Mouse (Mus musculus) limb, embryonic 11.5 days (tissue): ENCODE data around the gene Lrrc39. TPM values are rescaled to one million over a fixed set of nuclear protein-coding genes. Genes with fewer than 3 reads are reported as not detected.

Experiments
- ATAC-seq: fragments of 200-750 bp; cut with Nextera tagmentation; 2 replicates; pipeline ENCODE4 v1.8.0; 2017; ENCODE audit warnings: low read depth; ENCODE audit not compliant: insufficient number of reproducible peaks, low FRiP score, low TSS enrichment
- DNase-seq: peaks from one replicate; pipeline ENCODE4 v3.0.0-alpha.2; 2015; ENCODE audit warnings: low spot score
- H3K27ac ChIP-seq: fragments of 300-500 bp; sonication (generic); replicated peaks from 2 replicates; pipeline ENCODE4 v1.5.1; 2014; ENCODE audit warnings: low read depth, mild to moderate bottlenecking, low read length
- H3K27me3 ChIP-seq: fragments of 300-500 bp; sonication (generic); 2 replicates; pipeline ENCODE4 v1.6.1; 2014; ENCODE audit warnings: mild to moderate bottlenecking, low read length, mixed read lengths; ENCODE audit not compliant: control insufficient read depth, insufficient read depth
- H3K36me3 ChIP-seq: fragments of 300-500 bp; sonication (generic); 2 replicates; pipeline ENCODE4 v1.6.1; 2014; ENCODE audit warnings: mild to moderate bottlenecking, low read length, moderate library complexity, mixed read lengths; ENCODE audit not compliant: control insufficient read depth, insufficient read depth
- H3K4me1 ChIP-seq: fragments of 300-500 bp; sonication (generic); 2 replicates; pipeline ENCODE4 v1.6.1; 2014; ENCODE audit warnings: low read length, mixed read lengths; ENCODE audit not compliant: control insufficient read depth, insufficient read depth
- H3K4me2 ChIP-seq: fragments of 300-500 bp; sonication (generic); 2 replicates; pipeline ENCODE4 v1.6.1; 2014; ENCODE audit warnings: low read depth, mild to moderate bottlenecking, moderate library complexity; ENCODE audit not compliant: severe bottlenecking
- H3K4me3 ChIP-seq: fragments of 300-500 bp; sonication (generic); 2 replicates; pipeline ENCODE4 v1.5.1; 2014; ENCODE audit warnings: low read depth, low read length
- H3K9ac ChIP-seq: fragments of 300-500 bp; sonication (generic); 2 replicates; pipeline ENCODE4 v1.6.1; 2014; ENCODE audit warnings: mild to moderate bottlenecking, low read length
- H3K9me3 ChIP-seq: fragments of 300-500 bp; sonication (generic); 2 replicates; pipeline ENCODE4 v1.6.1; 2016; ENCODE audit warnings: low read length; ENCODE audit not compliant: control insufficient read depth
- WGBS: fragments of 180-500 bp; shearing (Covaris S2); extraction: QIAGEN DNeasy Blood & Tissue Kit; methylation state at CpG from one replicate; pipeline ENCODE4 v1.1.7; 2014; 5-methylcytosine and 5-hydroxymethylcytosine counted together
- polyA plus RNA-seq: library from polyadenylated mRNA; unstranded; fragments of >200 nt; fragmentation: Nextera tagmentation; extraction: Ambion mirVana; gene quantifications from 2 replicates; pipeline ENCODE4 v1.2.1, GENCODE M21; 2014

The Lrrc39 gene
- polyA plus RNA-seq: 0.37 and 0.79 TPM in 2 replicates

GRCm38 (mm10) chr3:116562408-116563094 lies at the start of gene Lrrc39:
TSS of gene Lrrc39 (plus strand) at chr3:116562973.
- 81% methylated on average over 7 of the region's 7 CpGs for WGBS
- H3K9me3 ChIP-seq: no peaks in the 10 kb centered on the region
- no peak for ATAC-seq
- H3K27me3 ChIP-seq: no peaks in the 10 kb centered on the region
- no peaks in the 10 kb centered on the region for H3K36me3 ChIP-seq
- H3K4me2 ChIP-seq: no peak within 1 kb of the TSS
- H3K9ac ChIP-seq: no peak within 1 kb of the TSS
- H3K27ac ChIP-seq: no peak within 1 kb of the TSS
- no peak within 1 kb of the TSS for H3K4me3 ChIP-seq
- no peak for DNase-seq
- no peaks in the 10 kb centered on the region for H3K4me1 ChIP-seq

- peaks cover 2% of the 10 kb centered on the region; the same call in 1 of the 2 replicates for H3K36me3 ChIP-seq
- H3K27me3 ChIP-seq: no peaks in the 10 kb centered on the region
- H3K4me3 ChIP-seq: no peak overlapping the region
- H3K9me3 ChIP-seq: no peaks in the 10 kb centered on the region
- H3K9ac ChIP-seq: no peak overlapping the region
- WGBS: 90% methylated on average over 12 of the region's 12 CpGs
- DNase-seq: no peak
- ATAC-seq: no peak
- H3K27ac ChIP-seq: no peak overlapping the region
- no peak overlapping the region for H3K4me2 ChIP-seq
- H3K4me1 ChIP-seq: no peaks in the 10 kb centered on the region
Observed at GRCm38 (mm10) chr3:116520141-116520761, 42.5 kb upstream of the Lrrc39 start.

- H3K9me3 ChIP-seq: no peaks in the 10 kb centered on the region
- no peak overlapping the region for H3K4me3 ChIP-seq
- DNase-seq (no peak), ATAC-seq (no peak)
- WGBS: 51% methylated on average over 4 of the region's 5 CpGs
- peaks cover 2% of the 10 kb centered on the region; the same call in 1 of the 2 replicates for H3K36me3 ChIP-seq
- no peaks in the 10 kb centered on the region for H3K4me1 ChIP-seq
- H3K4me2 ChIP-seq: no peak overlapping the region
- H3K27me3 ChIP-seq: no peaks in the 10 kb centered on the region
- H3K9ac ChIP-seq: no peak overlapping the region
- no peak overlapping the region for H3K27ac ChIP-seq
Observed at GRCm38 (mm10) chr3:116529741-116530140, 33.0 kb upstream of the Lrrc39 start.

GRCm38 (mm10) chr3:116530826-116531225 lies 31.9 kb upstream of the Lrrc39 start:
- 94% methylated on average over 4 of the region's 4 CpGs for WGBS
- no peak for DNase-seq
- H3K4me3 ChIP-seq: no peak overlapping the region
- no peaks in the 10 kb centered on the region for H3K9me3 ChIP-seq
- H3K27ac ChIP-seq: no peak overlapping the region
- no peak for ATAC-seq
- H3K27me3 ChIP-seq: no peaks in the 10 kb centered on the region
- peaks cover 2% of the 10 kb centered on the region; the same call in 1 of the 2 replicates for H3K36me3 ChIP-seq
- no peak overlapping the region for H3K4me2 ChIP-seq
- H3K9ac ChIP-seq: no peak overlapping the region
- no peaks in the 10 kb centered on the region for H3K4me1 ChIP-seq

GRCm38 (mm10) chr3:116536428-116537199 lies 26.2 kb upstream of the Lrrc39 start:
- H3K9ac ChIP-seq: no peak overlapping the region
- no peak overlapping the region for H3K27ac ChIP-seq
- no peak for DNase-seq
- no peak overlapping the region for H3K4me2 ChIP-seq
- 39% methylated on average over 16 of the region's 16 CpGs for WGBS
- H3K4me3 ChIP-seq: no peak overlapping the region
- H3K27me3 ChIP-seq: no peaks in the 10 kb centered on the region
- H3K36me3 ChIP-seq: peaks cover 7% of the 10 kb centered on the region
- H3K4me1 ChIP-seq: no peaks in the 10 kb centered on the region
- ATAC-seq: no peak
- no peaks in the 10 kb centered on the region for H3K9me3 ChIP-seq

- Histone ChIP-seq H3K27me3 (no peaks in the 10 kb centered on the region), H3K9ac (no peak overlapping the region), H3K9me3 (no peaks in the 10 kb centered on the region), H3K4me3 (no peak overlapping the region), H3K36me3 (peaks cover 7% of the 10 kb centered on the region), H3K4me2 (no peak overlapping the region), H3K27ac (no peak overlapping the region), H3K4me1 (no peaks in the 10 kb centered on the region)
- ATAC-seq (no peak), DNase-seq (no peak)
- WGBS: 46% methylated on average over 6 of the region's 6 CpGs
Observed at GRCm38 (mm10) chr3:116537200-116537573, 25.6 kb upstream of the Lrrc39 start.

GRCm38 (mm10) chr3:116542070-116542469 lies 20.7 kb upstream of the Lrrc39 start:
- Histone ChIP-seq H3K27me3 (no peaks in the 10 kb centered on the region), H3K4me3 (no peak overlapping the region), H3K4me2 (no peak overlapping the region), H3K9me3 (no peaks in the 10 kb centered on the region), H3K4me1 (no peaks in the 10 kb centered on the region), H3K27ac (no peak overlapping the region), H3K9ac (no peak overlapping the region), H3K36me3 (peaks cover 5% of the 10 kb centered on the region)
- 68% methylated on average over 2 of the region's 2 CpGs for WGBS
- DNase-seq: no peak
- no peak for ATAC-seq

GRCm38 (mm10) chr3:116542532-116542931 lies 20.2 kb upstream of the Lrrc39 start:
- Histone ChIP-seq H3K4me1 (no peaks in the 10 kb centered on the region), H3K27me3 (no peaks in the 10 kb centered on the region), H3K27ac (no peak overlapping the region), H3K9me3 (no peaks in the 10 kb centered on the region), H3K4me3 (no peak overlapping the region), H3K36me3 (peaks cover 5% of the 10 kb centered on the region), H3K4me2 (no peak overlapping the region), H3K9ac (no peak overlapping the region)
- ATAC-seq (no peak), DNase-seq (no peak)
- WGBS: 79% methylated on average over 3 of the region's 3 CpGs
